Mouse (Mus musculus) myocyte (in vitro differentiated cells): ENCODE results near the gene Gcgr. TPM values are rescaled to one million over a fixed set of nuclear protein-coding genes. Genes with fewer than 3 reads are reported as not detected.

Experiments
- H3K27me3 ChIP-seq: one replicate; pipeline ENCODE4 v1.6.1; 2011; ENCODE audit not compliant: control insufficient read depth, insufficient read depth, insufficient read length
- H3K36me3 ChIP-seq: one replicate; pipeline ENCODE4 v1.6.1; 2011; ENCODE audit not compliant: control insufficient read depth, insufficient read depth
- H3K4me2 ChIP-seq: one replicate; pipeline ENCODE4 v1.6.1; 2011; ENCODE audit warnings: low read depth, control low read depth
- H3K4me3 ChIP-seq: one replicate; pipeline ENCODE4 v1.5.1; 2011; ENCODE audit warnings: mild to moderate bottlenecking, control low read depth, moderate library complexity
- H3K79me2 ChIP-seq: one replicate; pipeline ENCODE4 v1.6.1; 2011; ENCODE audit not compliant: control insufficient read depth, insufficient read depth
- H3ac ChIP-seq: one replicate; pipeline ENCODE4 v1.6.1; 2011; ENCODE audit not compliant: control insufficient read depth, insufficient read length
- CEBPB ChIP-seq: IDR thresholded peaks from 2 replicates; pipeline ENCODE4 v1.6.1; 2011; ENCODE audit warnings: mild to moderate bottlenecking, moderate library complexity; ENCODE audit not compliant: poor library complexity, insufficient read depth, severe bottlenecking
- E2F4 ChIP-seq: IDR thresholded peaks from one replicate; pipeline ENCODE4 v1.6.1; 2011; ENCODE audit warnings: mild to moderate bottlenecking, control low read depth, moderate library complexity; ENCODE audit not compliant: insufficient read depth
- MAX ChIP-seq: IDR thresholded peaks from one replicate; pipeline ENCODE4 v1.6.1; 2011; ENCODE audit warnings: low read depth, mild to moderate bottlenecking, control low read depth
- MYOD1 ChIP-seq, 3 experiments: IDR thresholded peaks; one replicate each; pipeline ENCODE4 v1.6.1; 2011; ENCODE audit warnings: control low read depth in 2 of 3, low read depth in 2 of 3, mild to moderate bottlenecking in 2 of 3, moderate library complexity in 1 of 3; ENCODE audit not compliant: insufficient read length in 2 of 3, control insufficient read depth in 1 of 3
- MYOG ChIP-seq, 3 experiments: IDR thresholded peaks; one replicate each; pipeline ENCODE4 v1.6.1; 2011; ENCODE audit warnings: control low read depth in 2 of 3, low read depth in 2 of 3, mild to moderate bottlenecking in 2 of 3; ENCODE audit not compliant: insufficient read length in 2 of 3, control insufficient read depth in 1 of 3, insufficient read depth in 1 of 3
- POLR2A ChIP-seq: IDR thresholded peaks from one replicate; pipeline ENCODE4 v1.6.1; 2011; ENCODE audit warnings: low read depth, mild to moderate bottlenecking, control low read depth, moderate library complexity; ENCODE audit not compliant: insufficient read length
- POLR2AphosphoS2 ChIP-seq: IDR thresholded peaks from one replicate; pipeline ENCODE4 v1.6.1; 2011; ENCODE audit warnings: low read depth, control low read depth; ENCODE audit not compliant: insufficient read length
- REST ChIP-seq: IDR thresholded peaks from one replicate; pipeline ENCODE4 v1.6.1; 2011; ENCODE audit warnings: mild to moderate bottlenecking, control low read depth, moderate library complexity; ENCODE audit not compliant: insufficient read depth, insufficient read length
- SRF ChIP-seq: IDR thresholded peaks from one replicate; pipeline ENCODE4 v1.6.1; 2011; ENCODE audit warnings: low read depth; ENCODE audit not compliant: control insufficient read depth, insufficient read length
- TCF12 ChIP-seq: IDR thresholded peaks from one replicate; pipeline ENCODE4 v1.6.1; 2011; ENCODE audit warnings: mild to moderate bottlenecking, control low read depth; ENCODE audit not compliant: poor library complexity, insufficient read depth, severe bottlenecking
- TCF3 ChIP-seq: IDR thresholded peaks from one replicate; pipeline ENCODE4 v1.6.1; 2011; ENCODE audit warnings: low read depth, control low read depth; ENCODE audit not compliant: insufficient read length
- USF1 ChIP-seq: IDR thresholded peaks from one replicate; pipeline ENCODE4 v1.6.1; 2011; ENCODE audit warnings: low read depth, mild to moderate bottlenecking, control low read depth, moderate library complexity
- polyA plus RNA-seq: library from polyadenylated mRNA; unstranded; fragments of >200 nt; fragmentation: generic; extraction: Trizol; gene quantifications from one replicate; pipeline ENCODE4 v1.2.1, GENCODE M21; 2012; ENCODE audit warnings: missing spikeins

The Gcgr gene
- polyA plus RNA-seq, 1 experiment: 0.05 TPM

DNA sequence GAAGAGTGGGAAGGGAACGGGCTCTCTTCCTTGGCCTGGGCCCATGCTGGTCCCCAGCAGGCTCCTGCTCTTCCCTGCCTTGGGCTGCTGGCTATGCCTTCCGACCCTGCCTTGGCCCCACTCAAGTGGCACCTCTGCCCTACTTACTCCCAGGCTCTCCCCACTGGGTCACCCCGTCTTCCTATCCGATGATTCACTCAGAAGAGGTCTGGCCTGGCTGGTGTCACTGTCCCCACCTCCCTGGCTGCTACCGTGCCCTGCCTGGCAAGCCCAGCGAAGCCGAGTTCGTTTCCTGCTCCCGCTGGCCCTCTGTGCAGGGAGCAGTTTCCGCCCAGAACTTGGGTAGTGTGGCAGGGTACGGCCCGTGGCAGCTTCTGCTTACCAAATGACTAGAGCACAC lies 32.3 kb upstream of the Gcgr start:
- peaks cover 7% of the 10 kb centered on the region for H3K79me2 ChIP-seq
- H3K36me3 ChIP-seq: peaks cover 7% of the 10 kb centered on the region
- no peak for TF ChIP-seq MYOD1 (IDR thresholded peaks at IDR 0.05; ENCODE audit: control insufficient read depth in 1 of 3, insufficient read length in 2 of 3, low read depth in 2 of 3)
- no peak for TF ChIP-seq TCF3
- no peak for TF ChIP-seq POLR2A
- TF ChIP-seq USF1: no peak

DNA sequence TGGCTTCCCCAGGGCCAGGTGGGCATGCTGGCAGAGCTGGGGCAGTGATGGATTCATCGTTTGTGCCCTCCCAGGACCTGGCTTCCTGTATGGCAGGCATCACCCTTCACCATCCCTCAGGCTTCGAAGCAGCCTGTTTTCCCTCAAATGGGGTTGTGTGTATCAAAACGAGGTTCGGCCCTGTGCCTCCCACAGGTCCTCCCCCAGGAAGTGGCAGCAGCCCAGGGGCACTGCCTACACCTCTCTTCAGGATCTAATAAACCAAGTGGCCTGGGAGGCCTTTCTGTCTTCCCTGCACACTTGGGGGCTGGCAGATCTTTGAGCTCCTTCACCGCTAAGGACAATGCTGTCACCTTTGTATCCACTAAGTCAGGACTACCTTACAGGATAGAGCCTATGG lies 31.6 kb upstream of the Gcgr start:
- H3K36me3 ChIP-seq: peaks cover 7% of the 10 kb centered on the region
- H3K4me2 ChIP-seq: no peak overlapping the region
- TF ChIP-seq TCF12 (no peak), MAX (no peak), CEBPB (no peak), POLR2A (no peak), SRF (no peak), USF1 (no peak), E2F4 (no peak), MYOG (IDR thresholded peaks at IDR 0.05; ENCODE audit: control insufficient read depth in 1 of 3, insufficient read depth in 1 of 3, insufficient read length in 2 of 3, low read depth in 2 of 3) (no peak), MYOD1 (IDR thresholded peaks at IDR 0.05; ENCODE audit: control insufficient read depth in 1 of 3, insufficient read length in 2 of 3, low read depth in 2 of 3) (no peak), REST (no peak), POLR2AphosphoS2 (no peak), TCF3 (no peak)
- no peak overlapping the region for H3ac ChIP-seq
- H3K79me2 ChIP-seq: no peaks in the 10 kb centered on the region
- H3K27me3 ChIP-seq: no peaks in the 10 kb centered on the region
- no peak overlapping the region for H3K4me3 ChIP-seq

More for the DNA sequence above, 32.3 kb upstream of the Gcgr start:
- no peak overlapping the region for H3K4me2 ChIP-seq
- H3ac ChIP-seq: no peak overlapping the region
- H3K4me3 ChIP-seq: no peak overlapping the region
- H3K27me3 ChIP-seq: no peaks in the 10 kb centered on the region

DNA sequence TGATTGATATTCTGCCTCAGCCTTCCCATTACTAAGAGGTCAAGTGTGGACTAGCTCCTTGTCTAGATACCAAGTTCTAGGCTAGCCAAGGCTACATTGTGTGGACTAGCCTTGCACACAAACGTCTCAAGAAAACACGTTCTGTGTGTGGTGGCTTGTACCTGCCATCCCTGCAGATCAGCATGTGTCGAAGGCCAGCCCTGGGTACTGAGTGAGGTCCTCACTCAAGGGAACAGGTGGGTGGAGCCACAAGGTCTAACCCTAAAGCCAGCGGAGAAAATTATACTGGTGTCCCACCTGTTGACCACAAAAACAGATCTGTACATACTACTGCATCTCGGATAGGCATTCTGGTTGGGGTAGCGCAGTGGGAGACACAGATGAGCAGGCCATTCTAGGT lies 30.6 kb upstream of the Gcgr start:
- no peaks in the 10 kb centered on the region for H3K27me3 ChIP-seq
- peaks cover 7% of the 10 kb centered on the region for H3K36me3 ChIP-seq
- H3K79me2 ChIP-seq: no peaks in the 10 kb centered on the region
- no peak overlapping the region for H3K4me3 ChIP-seq
- no peak overlapping the region for H3K4me2 ChIP-seq
- H3ac ChIP-seq: no peak overlapping the region
- TF ChIP-seq TCF12: no peak
- no peak for TF ChIP-seq MYOD1 (IDR thresholded peaks at IDR 0.05; ENCODE audit: control insufficient read depth in 1 of 3, insufficient read length in 2 of 3, low read depth in 2 of 3)
- TF ChIP-seq POLR2AphosphoS2: peak; percentile 69

DNA sequence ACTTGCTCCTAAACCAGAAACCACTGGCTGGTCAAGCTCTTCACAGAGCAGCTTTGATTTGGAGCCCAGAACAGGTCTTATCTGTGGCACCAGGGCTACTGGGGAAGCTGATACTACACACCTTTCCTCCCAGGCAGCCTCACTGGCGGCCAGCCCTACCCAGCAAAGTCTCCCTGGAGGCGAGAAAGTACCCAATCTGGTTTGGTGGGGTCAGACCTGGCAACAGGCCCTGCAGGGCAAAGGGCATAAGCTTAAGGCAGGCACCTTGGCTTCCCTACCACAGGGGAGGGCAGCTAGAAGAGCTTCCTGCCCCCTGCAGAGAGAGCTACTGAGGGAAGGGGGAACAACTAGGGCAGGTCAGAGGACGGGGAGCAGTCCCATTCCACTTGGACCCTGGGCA lies 30.1 kb upstream of the Gcgr start:
- no peak overlapping the region for H3K4me3 ChIP-seq
- no peaks in the 10 kb centered on the region for H3K27me3 ChIP-seq
- TF ChIP-seq CEBPB: no peak
- peak; percentile 79 for TF ChIP-seq POLR2AphosphoS2
- H3ac ChIP-seq: no peak overlapping the region
- peaks cover 7% of the 10 kb centered on the region for H3K36me3 ChIP-seq
- H3K4me2 ChIP-seq: no peak overlapping the region
- H3K79me2 ChIP-seq: no peaks in the 10 kb centered on the region

DNA sequence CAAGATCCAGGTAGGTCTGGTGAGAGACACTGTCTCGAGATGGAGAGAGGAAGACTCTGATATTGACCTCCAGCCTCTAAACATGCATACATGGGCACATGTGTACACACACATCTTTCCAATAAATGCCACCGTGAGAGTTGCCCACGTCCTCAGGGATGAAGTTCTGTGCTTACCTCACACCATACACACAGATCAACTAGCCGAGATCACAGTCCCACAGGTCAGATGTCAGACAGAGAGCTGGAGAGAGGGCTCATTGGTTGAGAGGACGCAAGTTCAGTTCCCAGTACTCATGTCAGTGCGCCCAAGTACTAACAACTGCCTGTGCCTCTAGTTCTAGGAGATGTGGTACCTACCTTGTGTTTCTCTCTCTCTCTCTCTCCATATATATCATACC lies 29.5 kb upstream of the Gcgr start:
- H3K4me2 ChIP-seq: no peak overlapping the region
- no peak overlapping the region for H3K4me3 ChIP-seq
- TF ChIP-seq E2F4 (no peak), POLR2AphosphoS2 (peak; percentile 76)
- peaks cover under 1% of the 10 kb centered on the region for H3K36me3 ChIP-seq
- H3ac ChIP-seq: no peak overlapping the region
- H3K27me3 ChIP-seq: no peaks in the 10 kb centered on the region
- H3K79me2 ChIP-seq: no peaks in the 10 kb centered on the region

DNA sequence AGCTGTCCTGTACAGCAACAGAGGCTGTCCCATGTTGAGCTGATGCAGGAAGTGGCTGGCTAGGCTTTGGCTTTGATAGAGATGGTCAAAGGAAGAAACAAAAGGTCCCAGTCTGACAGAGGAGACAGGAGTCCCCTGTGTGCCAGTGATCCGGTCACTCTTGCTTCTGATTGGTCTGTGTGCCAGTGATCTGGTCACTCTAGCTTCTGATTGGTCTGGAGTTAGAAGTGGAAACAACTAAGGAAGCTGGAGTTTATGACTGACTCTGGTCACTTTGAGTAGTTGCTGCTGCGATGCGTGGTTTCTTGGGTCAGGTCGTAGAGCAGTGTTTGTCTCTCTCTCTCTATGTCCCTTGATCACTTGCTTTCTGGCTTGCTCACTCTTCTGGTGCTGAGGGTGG lies 28.8 kb upstream of the Gcgr start:
- Histone ChIP-seq H3K79me2 (no peaks in the 10 kb centered on the region), H3K4me2 (no peak overlapping the region), H3ac (no peak overlapping the region), H3K4me3 (no peak overlapping the region), H3K36me3 (no peaks in the 10 kb centered on the region), H3K27me3 (no peaks in the 10 kb centered on the region)
- TF ChIP-seq MYOD1 (IDR thresholded peaks at IDR 0.05; ENCODE audit: control insufficient read depth in 1 of 3, insufficient read length in 2 of 3, low read depth in 2 of 3) (no peak), TCF12 (no peak), CEBPB (no peak), MAX (no peak), POLR2A (no peak), MYOG (IDR thresholded peaks at IDR 0.05; ENCODE audit: control insufficient read depth in 1 of 3, insufficient read depth in 1 of 3, insufficient read length in 2 of 3, low read depth in 2 of 3) (no peak), REST (no peak), E2F4 (no peak), USF1 (no peak), POLR2AphosphoS2 (no peak), TCF3 (no peak)
